Mouse (Mus musculus) thymus, adult 2 months (tissue): Measurements from ENCODE around the gene Gm12248. TPM values are rescaled to one million over a fixed set of nuclear protein-coding genes. Genes with fewer than 3 reads are reported as not detected.
"Not testable (repeated sequence)": the region's sequence is repeated elsewhere in the genome, so short reads cannot be mapped to it uniquely, and the experiment has no call there.

Experiments
- DNase-seq: peaks from one replicate; pipeline ENCODE4 v3.0.0; 2021
- H3K27ac ChIP-seq: fragments of 200-500 bp; 2 replicates; pipeline ENCODE4 v1.5.1; 2012; ENCODE audit warnings: low read length, control low read depth; ENCODE audit not compliant: control insufficient read depth, insufficient read depth
- H3K27me3 ChIP-seq: fragments of 200-500 bp; 2 replicates; pipeline ENCODE4 v1.6.1; 2012; ENCODE audit warnings: mild to moderate bottlenecking, low read length, moderate library complexity, mixed read lengths; ENCODE audit not compliant: control insufficient read depth, insufficient read depth
- H3K36me3 ChIP-seq: fragments of 200-500 bp; 2 replicates; pipeline ENCODE4 v1.6.1; 2012; ENCODE audit warnings: mild to moderate bottlenecking, low read length, moderate library complexity; ENCODE audit not compliant: control insufficient read depth, insufficient read depth
- H3K4me1 ChIP-seq: fragments of 200-500 bp; replicated peaks from 2 replicates; pipeline ENCODE4 v1.6.1; 2012; ENCODE audit warnings: low read length; ENCODE audit not compliant: control insufficient read depth, insufficient read depth
- H3K4me3 ChIP-seq: fragments of 200-500 bp; 2 replicates; pipeline ENCODE4 v1.5.1; 2012; ENCODE audit warnings: mild to moderate bottlenecking, low read length, control low read depth, moderate library complexity; ENCODE audit not compliant: control insufficient read depth, insufficient read depth
- CTCF ChIP-seq: fragments of 200-500 bp; IDR thresholded peaks from 2 replicates; pipeline ENCODE4 v1.5.1; 2012; ENCODE audit warnings: mild to moderate bottlenecking, control low read depth, low read length, moderate library complexity, borderline replicate concordance; ENCODE audit not compliant: control insufficient read depth, poor library complexity, insufficient read depth; ENCODE audit errors: extremely low read depth
- POLR2A ChIP-seq: fragments of 200-500 bp; IDR thresholded peaks from 2 replicates; pipeline ENCODE4 v1.6.1; 2012; ENCODE audit warnings: mild to moderate bottlenecking, low read length, control low read depth, moderate library complexity; ENCODE audit not compliant: control insufficient read depth, poor library complexity, insufficient read depth; ENCODE audit errors: extremely low read depth
- WGBS: fragments of 180-500 bp; shearing (Covaris S2); methylation state at CpG from one replicate; pipeline ENCODE4 v1.1.7; 2018; 5-methylcytosine and 5-hydroxymethylcytosine counted together
- polyA plus RNA-seq: library from polyadenylated mRNA; depleted of rRNA; stranded (reverse); fragments of >200 nt; gene quantifications from 2 replicates; pipeline ENCODE4 v1.2.3, GENCODE M21; 2012

The Gm12248 gene
- polyA plus RNA-seq, 1 experiment: 0.59 TPM

- 42% methylated on average over 13 of the region's 13 CpGs for WGBS
- no peaks in the 10 kb centered on the region for H3K27me3 ChIP-seq
- no peak for TF ChIP-seq POLR2A
- TF ChIP-seq CTCF: no peak
- peak overlapping the region; percentile 38 for H3K4me3 ChIP-seq
- H3K27ac ChIP-seq: peak overlapping the region; percentile 100
- peak; percentile 60 for DNase-seq
- H3K4me1 ChIP-seq: peaks cover 28% of the 10 kb centered on the region
- H3K36me3 ChIP-seq: no peaks in the 10 kb centered on the region
These were observed 10.4 kb upstream of the Gm12248 start for GRCm38 (mm10) chr11:58103344-58103653.

DNA sequence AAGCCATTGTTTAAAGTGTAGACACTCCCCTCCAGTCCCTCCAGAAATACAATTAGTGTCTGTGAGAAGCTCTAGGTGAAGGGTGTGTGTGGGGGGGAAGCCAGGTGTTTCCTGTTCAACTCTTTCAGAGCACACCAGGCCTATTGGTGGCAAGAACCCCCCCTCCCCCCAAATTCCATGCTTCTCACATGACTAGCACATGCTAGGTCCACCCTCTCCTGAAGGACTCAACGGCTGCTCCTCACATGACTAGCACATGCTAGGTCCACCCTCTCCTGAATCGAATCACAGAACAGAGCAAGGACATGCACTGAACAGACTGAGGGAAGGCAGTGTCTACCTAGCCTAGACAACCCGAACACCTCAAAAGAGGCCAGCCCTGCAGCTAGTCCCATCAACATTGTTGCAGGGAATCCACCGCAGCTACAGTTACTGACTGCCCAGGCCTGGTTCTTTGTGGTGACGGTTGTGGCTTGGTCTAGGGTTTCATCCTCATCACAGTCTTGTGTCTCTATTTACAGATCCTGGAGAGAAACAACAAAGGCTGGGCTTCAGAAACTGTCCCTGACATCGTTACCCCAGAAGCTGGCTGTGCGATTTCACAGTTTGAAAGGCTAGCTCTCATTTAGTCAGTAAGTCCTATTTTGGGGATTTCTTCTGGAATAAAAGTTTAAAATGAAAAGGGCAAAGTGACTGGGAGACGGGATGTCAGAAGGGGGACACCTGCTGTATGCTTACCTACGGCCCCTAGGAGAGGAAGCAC is 9.8 kb upstream of the Gm12248 start:
- Histone ChIP-seq H3K27me3 (no peaks in the 10 kb centered on the region), H3K27ac (peak overlapping the region; percentile 100), H3K36me3 (no peaks in the 10 kb centered on the region), H3K4me1 (peaks cover 28% of the 10 kb centered on the region), H3K4me3 (peak overlapping the region; percentile 38)
- whole genome bisulfite sequencing: 7% methylated on average over 9 of the region's 9 CpGs
- TF ChIP-seq CTCF (no peak), POLR2A (0 out of 2 replicates have a peak, but pooled peaks have one; percentile 20)
- DNase-seq: peak; percentile 79

DNA sequence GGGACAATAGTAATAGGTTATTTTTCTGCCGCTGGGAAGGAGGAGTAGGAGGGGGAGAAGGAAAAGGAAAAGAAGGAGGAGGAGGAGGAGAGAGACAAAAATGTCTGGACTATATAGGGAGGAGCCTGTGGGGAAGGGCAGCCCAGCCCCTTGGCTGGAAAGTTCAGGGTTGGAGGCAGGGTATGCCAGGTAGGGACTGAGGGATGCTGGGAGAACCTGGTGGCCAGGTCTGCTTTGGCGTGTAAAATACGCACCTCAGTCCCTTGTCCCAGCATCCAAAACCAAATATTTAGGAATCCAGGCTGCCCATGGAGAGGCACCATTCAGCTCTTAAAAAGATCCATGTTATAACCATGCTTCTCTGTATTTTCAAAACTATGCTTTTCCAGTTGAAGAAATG is 9.2 kb upstream of the Gm12248 start:
- 29% methylated on average over 3 of the region's 3 CpGs for WGBS
- H3K4me3 ChIP-seq: no peak overlapping the region
- H3K27ac ChIP-seq: peak overlapping the region; percentile 100
- TF ChIP-seq CTCF (no peak), POLR2A (no peak)
- peaks cover 31% of the 10 kb centered on the region for H3K4me1 ChIP-seq
- H3K27me3 ChIP-seq: no peaks in the 10 kb centered on the region
- DNase-seq: peak; percentile 33
- H3K36me3 ChIP-seq: no peaks in the 10 kb centered on the region

DNA sequence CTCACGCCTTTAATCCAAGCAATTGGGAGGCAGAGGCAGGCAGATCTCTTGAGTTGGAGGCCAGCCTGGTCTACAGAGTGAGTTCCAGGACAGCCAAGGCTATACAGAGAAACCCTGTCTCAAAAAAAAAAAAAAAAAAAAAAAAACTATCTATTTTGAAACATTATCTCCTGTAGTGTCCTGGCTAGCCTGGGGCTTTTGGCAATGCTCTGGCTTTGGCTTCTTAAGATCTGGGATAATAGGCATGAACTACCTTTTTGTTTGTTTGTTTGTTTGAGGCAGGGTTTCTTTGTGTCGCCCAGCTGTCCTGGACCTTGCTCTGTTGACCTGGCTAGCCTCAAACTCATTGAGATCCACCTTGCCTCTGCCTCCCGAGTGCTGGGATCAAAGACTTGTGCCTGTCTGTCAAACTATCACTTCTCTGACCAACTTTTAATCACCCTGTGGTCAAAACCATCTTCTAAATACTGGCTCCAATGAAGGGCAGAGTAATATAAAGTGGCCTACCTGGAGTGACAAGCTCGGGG is 8.3 kb upstream of the Gm12248 start:
- H3K36me3 ChIP-seq: no peaks in the 10 kb centered on the region
- DNase-seq: no peak
- 89% methylated on average over 4 of the region's 4 CpGs for WGBS
- no peak overlapping the region for H3K4me3 ChIP-seq
- peaks cover 36% of the 10 kb centered on the region for H3K4me1 ChIP-seq
- TF ChIP-seq POLR2A (no peak), CTCF (no peak)
- H3K27me3 ChIP-seq: no peaks in the 10 kb centered on the region
- peak overlapping the region; percentile 100 for H3K27ac ChIP-seq

DNA sequence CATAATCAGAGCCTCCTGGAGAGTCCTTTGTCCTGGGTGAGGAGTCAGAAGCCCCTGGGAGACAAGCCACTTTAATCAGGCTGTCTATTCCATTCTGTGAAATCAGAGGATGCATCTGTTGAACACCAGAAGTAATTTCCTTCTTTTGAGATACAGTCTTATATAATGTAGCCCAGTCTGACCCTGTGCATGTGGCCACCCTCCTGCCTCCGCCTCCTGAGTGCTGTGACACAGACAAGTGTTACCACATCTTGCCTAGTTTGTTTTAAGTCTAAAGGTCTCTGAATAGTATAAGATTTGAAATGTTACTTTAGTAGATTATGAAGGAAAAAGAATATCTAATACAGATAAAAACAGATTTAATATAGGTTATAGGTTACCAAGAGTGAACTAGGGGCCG is 7.1 kb upstream of the Gm12248 start:
- TF ChIP-seq CTCF (no peak), POLR2A (no peak)
- 96% methylated on average over 2 of the region's 2 CpGs for WGBS

GRCm38 (mm10) chr11:58098366-58098720 is 5.4 kb upstream of the Gm12248 start:
- H3K4me3 ChIP-seq, H3K27me3 ChIP-seq, H3K27ac ChIP-seq, H3K36me3 ChIP-seq: not testable (repeated sequence)
- 79% methylated on average over 5 of the region's 5 CpGs for WGBS
- peak; percentile 47 for DNase-seq
- H3K4me1 ChIP-seq: peaks cover 35% of the 10 kb centered on the region

More for the DNA sequence above, 7.1 kb upstream of the Gm12248 start:
- H3K4me1 ChIP-seq: peaks cover 38% of the 10 kb centered on the region
- H3K27ac ChIP-seq: no peak overlapping the region
- no peaks in the 10 kb centered on the region for H3K36me3 ChIP-seq
- H3K4me3 ChIP-seq: no peak overlapping the region
- no peak for DNase-seq
- no peaks in the 10 kb centered on the region for H3K27me3 ChIP-seq
